Mouse (Mus musculus) embryo, embryonic 10 days (tissue): ENCODE results near the gene Susd6.
"Not testable (repeated sequence)": the region's sequence is repeated elsewhere in the genome, so short reads cannot be mapped to it uniquely, and the experiment has no call there.

Experiments
- DNase-seq: peaks from one replicate; pipeline ENCODE4 v3.0.0-alpha.2; 2015; ENCODE audit warnings: low spot score

Susd6 gene

GRCm38 (mm10) chr12:80785597-80785996, 4.7 kb upstream of the Susd6 start:
- DNase-seq = no peak

DNA sequence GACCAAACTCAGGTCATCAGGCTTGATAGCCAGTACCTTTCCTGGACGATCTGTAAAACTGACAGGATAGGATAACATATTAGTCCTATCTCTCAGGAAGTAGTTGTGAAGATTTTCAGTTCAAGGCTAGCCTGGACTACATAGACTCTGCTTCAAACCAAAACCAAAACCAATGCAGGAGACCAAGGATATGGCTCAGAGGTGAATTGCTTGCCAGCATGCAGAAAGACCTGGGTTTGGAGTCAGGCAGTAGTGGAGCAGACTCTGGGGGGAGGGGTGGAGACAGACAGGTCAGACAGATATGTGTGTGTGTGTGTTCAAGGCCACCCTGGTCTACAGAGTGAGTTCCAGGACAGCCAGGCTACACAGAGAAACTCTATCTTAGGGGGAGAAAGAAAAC, 3.7 kb upstream of the Susd6 start:
- no peak for DNase-seq

- no peak for DNase-seq
These were observed 2.7 kb upstream of the Susd6 start for GRCm38 (mm10) chr12:80787604-80788003.

DNA sequence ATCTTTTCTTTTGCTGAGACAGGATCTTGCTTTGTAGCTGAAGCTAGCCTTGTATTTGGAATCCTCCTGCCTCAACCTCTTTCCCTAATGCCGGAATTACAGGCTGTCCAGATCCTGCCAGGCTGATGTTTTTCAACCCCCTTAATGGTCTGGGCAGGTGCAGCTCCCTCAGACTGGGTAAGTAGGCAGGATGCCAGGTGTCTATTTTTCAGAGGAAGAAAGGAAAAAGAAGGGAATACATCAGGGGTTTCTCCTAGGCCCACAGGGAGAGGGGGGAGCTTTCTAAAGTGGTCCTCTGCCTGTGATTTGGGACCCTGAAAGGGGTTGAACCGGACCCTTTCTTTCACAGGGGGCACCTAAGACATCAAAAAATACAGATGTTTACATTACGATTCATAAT, 2.1 kb upstream of the Susd6 start:
- no peak for DNase-seq

GRCm38 (mm10) chr12:80789276-80789675, 1.0 kb upstream of the Susd6 start:
- not testable (repeated sequence) for DNase-seq

- peak; percentile 28 for DNase-seq
These were observed 625 bp downstream of the Susd6 start for GRCm38 (mm10) chr12:80790700-80791570.

DNA sequence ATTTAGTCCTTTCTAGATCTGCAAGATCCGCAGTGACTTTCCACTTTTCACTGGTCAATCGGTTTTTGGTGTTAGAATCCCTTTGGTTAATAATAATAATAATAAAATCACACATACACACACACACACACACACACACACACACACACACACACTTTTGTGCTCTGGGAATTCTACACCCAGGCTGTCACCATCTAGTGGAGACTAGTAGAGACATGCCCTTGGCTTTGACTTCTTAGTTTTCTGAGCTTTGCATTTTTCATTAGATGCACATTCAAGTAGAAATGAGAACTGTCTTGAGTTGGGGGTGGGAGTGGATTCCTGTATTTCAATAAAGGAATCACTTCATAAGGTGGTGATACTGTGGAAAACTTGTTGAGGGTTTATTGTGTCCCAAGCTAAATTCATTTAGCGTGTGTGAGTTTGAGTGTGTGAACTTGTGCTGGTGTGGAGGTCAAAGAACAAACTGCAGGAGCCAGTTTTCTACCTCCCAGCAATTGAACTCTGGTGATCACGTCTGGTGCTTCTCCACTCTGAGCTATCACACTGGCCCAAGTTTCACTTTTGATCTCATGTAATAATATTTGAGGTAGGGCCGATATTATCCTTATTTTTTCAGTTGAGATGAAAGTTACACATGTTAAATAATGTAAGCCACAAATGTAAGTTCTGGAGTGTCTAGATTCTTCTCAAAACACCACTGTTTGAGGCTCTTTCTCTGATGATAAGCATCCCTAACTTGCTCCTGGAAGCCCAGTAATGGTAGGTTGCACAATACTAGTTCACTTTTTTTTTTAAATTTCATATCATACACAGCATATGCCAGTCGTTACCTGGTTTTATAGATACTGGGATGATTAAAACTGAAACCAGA, 1.5 kb downstream of the Susd6 start:
- DNase-seq = peak; percentile 42

- no peak for DNase-seq
These were observed 2.6 kb downstream of the Susd6 start for GRCm38 (mm10) chr12:80792867-80793266.

DNA sequence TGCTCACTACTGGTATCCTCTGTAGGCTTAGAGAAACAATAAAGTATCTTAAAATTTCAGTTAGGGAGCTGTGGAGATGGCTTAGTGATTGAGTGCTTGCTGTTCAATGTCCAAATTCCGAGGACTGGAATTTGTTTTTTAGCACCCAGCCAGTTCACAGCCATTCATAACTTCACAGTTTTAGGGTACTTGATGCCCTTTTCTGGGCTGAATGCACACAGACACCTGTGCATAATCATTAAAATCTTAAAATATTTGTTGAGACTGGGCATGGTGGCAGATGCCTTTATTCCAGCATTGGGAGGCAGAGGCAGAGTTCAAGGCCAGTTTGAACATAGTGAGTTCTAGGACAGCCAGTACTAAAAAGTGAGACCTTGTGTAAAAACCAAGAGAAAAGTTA, 3.2 kb downstream of the Susd6 start:
- no peak for DNase-seq

DNA sequence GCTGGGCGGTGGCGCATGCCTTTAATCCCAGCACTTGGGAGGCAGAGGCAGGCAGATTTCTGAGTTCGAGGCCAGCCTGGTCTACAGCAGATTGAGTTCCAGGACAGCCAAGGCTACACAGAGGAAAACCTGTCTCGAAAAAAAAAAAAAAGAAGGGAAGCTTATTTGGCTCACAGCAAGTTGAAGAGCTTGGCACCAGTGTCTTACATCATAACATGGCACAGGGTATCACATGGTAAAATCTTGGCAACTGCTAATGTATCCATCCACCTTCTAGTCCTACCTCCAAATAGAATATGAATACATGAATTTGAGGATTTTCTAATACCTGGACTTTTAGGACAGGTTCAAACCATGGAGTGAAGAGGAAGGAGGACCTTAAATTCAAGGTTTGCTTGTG, 4.2 kb downstream of the Susd6 start:
- no peak for DNase-seq

- DNase-seq = no peak
These were observed 4.8 kb downstream of the Susd6 start for GRCm38 (mm10) chr12:80794935-80795785.

GRCm38 (mm10) chr12:80798271-80798670, 8.0 kb downstream of the Susd6 start:
- DNase-seq = no peak

GRCm38 (mm10) chr12:80800156-80800555, 9.8 kb downstream of the Susd6 start:
- no peak for DNase-seq

- DNase-seq = no peak
These were observed 11.1 kb downstream of the Susd6 start for GRCm38 (mm10) chr12:80801443-80801842.

GRCm38 (mm10) chr12:80803924-80804323, 13.6 kb downstream of the Susd6 start:
- no peak for DNase-seq

DNA sequence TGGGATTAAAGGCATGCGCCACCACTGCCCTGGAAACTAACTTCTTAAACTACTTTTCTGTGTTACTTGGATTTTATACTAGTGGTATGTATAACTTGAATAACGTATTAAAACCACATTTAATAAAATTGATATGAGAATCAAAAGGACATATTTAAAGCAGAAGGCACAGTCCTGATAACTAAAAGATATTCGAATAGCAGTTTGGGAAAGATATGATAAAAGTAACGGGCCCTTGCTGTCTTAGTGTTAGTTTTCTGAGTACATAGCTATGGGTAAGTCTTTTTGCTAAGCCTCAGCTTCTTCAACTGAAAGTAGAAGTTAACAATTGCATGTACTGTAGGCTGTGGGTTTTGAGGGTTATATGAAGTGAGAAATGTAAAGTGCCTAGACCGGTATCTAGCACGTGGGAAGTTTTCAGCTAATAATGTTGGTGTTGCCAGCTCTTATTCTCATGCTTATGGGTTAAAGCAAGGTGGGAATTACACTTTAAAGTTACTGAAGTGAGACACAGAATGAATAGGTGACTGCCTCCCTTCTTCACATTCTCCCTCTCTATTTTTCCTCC, 14.6 kb downstream of the Susd6 start:
- no peak for DNase-seq

DNA sequence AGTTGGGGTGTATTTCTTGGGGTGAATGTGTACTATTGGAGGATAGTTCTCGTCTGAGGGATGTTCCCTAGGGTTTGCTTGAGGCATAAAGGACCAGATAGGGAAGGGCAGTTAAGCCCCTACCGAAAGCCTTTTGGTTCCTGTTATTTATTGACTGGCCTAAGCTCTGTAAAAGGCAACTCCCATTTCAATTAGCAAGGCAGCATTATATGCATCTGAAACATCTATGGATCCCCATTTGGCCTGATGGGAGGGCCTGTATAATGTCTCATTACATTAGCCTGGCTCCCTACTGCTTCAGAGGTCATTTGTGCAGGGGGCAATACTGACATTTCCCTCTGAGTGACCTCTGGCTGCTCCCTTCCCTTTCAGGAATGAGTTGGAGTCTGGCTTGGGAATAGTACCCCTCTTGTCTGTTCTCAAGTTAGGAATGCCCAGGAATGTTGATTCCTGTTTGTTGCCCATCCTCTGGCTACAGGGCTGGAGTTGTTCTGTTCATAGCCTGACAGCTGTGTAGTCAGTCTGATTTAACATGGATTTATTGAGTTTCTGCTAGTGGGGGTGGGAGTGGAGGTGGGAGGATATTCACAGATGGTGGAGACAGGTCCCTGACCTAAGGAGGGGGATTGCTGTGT, 17.3 kb downstream of the Susd6 start:
- peak; percentile 67 for DNase-seq

DNA sequence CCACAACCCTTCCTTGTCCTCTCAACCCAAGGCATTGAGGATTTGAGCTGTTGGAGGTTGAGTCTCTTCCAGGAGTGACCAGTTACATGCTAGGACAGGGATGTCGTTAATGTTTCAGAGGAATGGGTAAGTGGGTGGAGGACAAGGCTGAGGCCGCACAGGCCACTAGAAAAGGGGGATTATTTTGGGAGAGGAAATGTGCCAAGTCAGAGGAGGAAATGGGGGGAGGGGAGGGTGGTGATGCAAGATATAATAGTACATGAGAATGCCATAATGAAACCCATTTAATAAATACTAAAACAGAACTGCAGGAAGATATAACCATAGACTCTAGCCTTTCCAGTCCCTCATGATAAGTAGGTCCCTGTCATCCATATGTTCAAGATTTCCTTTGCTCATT, 19.7 kb downstream of the Susd6 start:
- no peak for DNase-seq

GRCm38 (mm10) chr12:80811646-80812509, 21.6 kb downstream of the Susd6 start:
- DNase-seq = peak; percentile 48

- no peak for DNase-seq
These were observed 22.2 kb downstream of the Susd6 start for GRCm38 (mm10) chr12:80812510-80812820.
